Mouse (Mus musculus) kidney, postnatal 14 days (tissue): ENCODE measurements around the gene Map3k7.

ENCODE experiments used
- DNase-seq: peaks from one replicate; pipeline ENCODE4 v3.0.0; 2022; ENCODE audit warnings: mixed read lengths

Gene Map3k7

DNA sequence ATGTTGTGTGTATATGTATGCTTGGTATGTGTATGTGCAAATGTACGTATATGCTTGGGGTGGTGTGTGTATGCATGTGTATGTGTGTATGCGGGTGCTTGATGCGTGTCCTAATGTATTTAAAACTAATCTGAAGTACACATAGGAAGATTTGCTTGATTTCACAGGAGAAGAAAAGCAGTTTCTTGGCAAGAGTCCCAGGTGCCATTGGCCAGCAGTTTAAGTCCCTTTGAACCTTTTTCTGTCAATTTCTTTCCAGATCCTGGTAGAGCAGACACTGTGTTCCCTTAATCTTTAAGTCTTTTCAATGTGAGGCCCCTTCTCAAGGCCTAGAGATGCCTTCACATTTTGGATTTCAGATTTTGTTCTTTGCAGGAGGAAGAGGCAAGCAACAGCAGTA is 99.4 kb downstream of the Map3k7 start:
- DNase-seq, result no peak
